Mouse (Mus musculus): ENCODE results near the gene Mrps2.

Gene Mrps2

GRCm38 (mm10) chr2:28467860-28468485 is at the start of gene Mrps2:
Gene Mrps2 (plus strand): TSS chr2:28468066.
- peak; percentile 80 to 92 for DNase-seq (ENCODE audit: low spot score in 2 of 2)

GRCm38 (mm10) chr2:28419898-28420297 is 48.0 kb upstream of the Mrps2 start:
- peak; percentile 57 to 86 for DNase-seq (ENCODE audit: low spot score in 2 of 2)

GRCm38 (mm10) chr2:28423167-28423566 is 44.7 kb upstream of the Mrps2 start:
- peak; percentile 42 to 75 for DNase-seq (ENCODE audit: low spot score in 2 of 2)

GRCm38 (mm10) chr2:28427226-28427625 is 40.6 kb upstream of the Mrps2 start:
- DNase-seq (ENCODE audit: low spot score in 2 of 2), result no peak

GRCm38 (mm10) chr2:28430846-28431245 is 37.0 kb upstream of the Mrps2 start:
- DNase-seq (ENCODE audit: low spot score in 2 of 2), result no peak

- DNase-seq (ENCODE audit: low spot score in 2 of 2), result no peak
Observed at GRCm38 (mm10) chr2:28432811-28433210, 35.1 kb upstream of the Mrps2 start.

- DNase-seq (ENCODE audit: low spot score in 2 of 2), result no peak
Observed at GRCm38 (mm10) chr2:28433512-28433911, 34.4 kb upstream of the Mrps2 start.

GRCm38 (mm10) chr2:28435401-28435800 is 32.5 kb upstream of the Mrps2 start:
- DNase-seq (ENCODE audit: low spot score in 2 of 2), result no peak

- DNase-seq (ENCODE audit: low spot score in 2 of 2), result no peak
Observed at GRCm38 (mm10) chr2:28440842-28441241, 27.0 kb upstream of the Mrps2 start.

- DNase-seq (ENCODE audit: low spot score in 2 of 2), result no peak
Observed at GRCm38 (mm10) chr2:28445082-28445481, 22.8 kb upstream of the Mrps2 start.

GRCm38 (mm10) chr2:28446181-28446514 is 21.7 kb upstream of the Mrps2 start:
- no peak for DNase-seq (ENCODE audit: low spot score in 2 of 2)

GRCm38 (mm10) chr2:28446515-28447314 is 21.2 kb upstream of the Mrps2 start, which contains the start of gene Ppp1r26:
Gene Ppp1r26 (plus strand): TSS chr2:28446800.
- no peak for DNase-seq (ENCODE audit: low spot score in 2 of 2)

- no peak for DNase-seq (ENCODE audit: low spot score in 2 of 2)
Observed at GRCm38 (mm10) chr2:28447315-28447670, 20.6 kb upstream of the Mrps2 start.

- no peak for DNase-seq (ENCODE audit: low spot score in 2 of 2)
Observed at GRCm38 (mm10) chr2:28451663-28452062, 16.2 kb upstream of the Mrps2 start.

GRCm38 (mm10) chr2:28453539-28453938 is 14.3 kb upstream of the Mrps2 start:
- no peak for DNase-seq (ENCODE audit: low spot score in 2 of 2)

- DNase-seq (ENCODE audit: low spot score in 2 of 2), result no peak
Observed at GRCm38 (mm10) chr2:28456616-28457015, 11.2 kb upstream of the Mrps2 start.

- peak; percentile 53 to 79 for DNase-seq (ENCODE audit: low spot score in 2 of 2)
Observed at GRCm38 (mm10) chr2:28463919-28464318, 3.9 kb upstream of the Mrps2 start.

GRCm38 (mm10) chr2:28464919-28465318 is 2.9 kb upstream of the Mrps2 start:
- no peak for DNase-seq (ENCODE audit: low spot score in 2 of 2)

GRCm38 (mm10) chr2:28465836-28466518 is 1.9 kb upstream of the Mrps2 start, which contains the start of gene 1700007K13Rik:
Gene 1700007K13Rik (minus strand): TSS chr2:28466332.
- peak in 1 of 2 experiments; percentile 63 for DNase-seq (ENCODE audit: low spot score in 2 of 2)

GRCm38 (mm10) chr2:28468486-28469225 is 790 bp downstream of the Mrps2 start:
- DNase-seq (ENCODE audit: low spot score in 2 of 2), result peak; percentile 11 to 58

GRCm38 (mm10) chr2:28469461-28469860 is 1.6 kb downstream of the Mrps2 start:
- DNase-seq (ENCODE audit: low spot score in 2 of 2), result peak in 1 of 2 experiments; percentile 53

GRCm38 (mm10) chr2:28470591-28470990 is 2.7 kb downstream of the Mrps2 start:
- DNase-seq (ENCODE audit: low spot score in 2 of 2), result peak in 1 of 2 experiments; percentile 9
